Mouse (Mus musculus) embryonic facial prominence, embryonic 11.5 days (tissue): ENCODE results near the gene Hif1an. TPM values are rescaled to one million over a fixed set of nuclear protein-coding genes. Genes with fewer than 3 reads are reported as not detected.

Source experiments
- polyA plus RNA-seq: library from polyadenylated mRNA; unstranded; fragments of >200 nt; fragmentation: Nextera tagmentation; extraction: Ambion mirVana; gene quantifications from 2 replicates; pipeline ENCODE4 v1.2.1, GENCODE M21; 2014

Gene Hif1an
- polyA plus RNA-seq, 1 experiment from 2014 or later = 23.5 TPM

Other genes starting within 250 kb of the Hif1an start
- gene Scd4, start 229.8 kb upstream of the Hif1an start, polyA plus RNA-seq = not detected in 2 replicates
- 12.9 and 14.2 TPM in 2 replicates for gene Scd1, start 155.0 kb upstream of the Hif1an start, polyA plus RNA-seq
- 0.06 and 0.49 TPM in 2 replicates for gene Wnt8b, start 69.4 kb upstream of the Hif1an start, polyA plus RNA-seq
- 0.17 and 0.24 TPM in 2 replicates for gene Sec31b, start 17.0 kb upstream of the Hif1an start, polyA plus RNA-seq
- gene Gm20538, start 10.0 kb upstream of the Hif1an start, polyA plus RNA-seq = not detected in 2 replicates
- gene Ndufb8, start 7.4 kb upstream of the Hif1an start, polyA plus RNA-seq = 466 and 508 TPM in 2 replicates
- gene Pax2, start 193.2 kb downstream of the Hif1an start, polyA plus RNA-seq = 0.90 and 1.1 TPM in 2 replicates